Mouse (Mus musculus) G1E (cell line): Measurements from ENCODE around the gene Afap1l2.

Experiments
- CTCF ChIP-seq: IDR thresholded peaks from 2 replicates; pipeline ENCODE4 v1.5.1; 2012; ENCODE audit warnings: low read depth, low read length, inconsistent platforms, mixed read lengths
- GATA1 ChIP-seq: IDR thresholded peaks from 2 replicates; pipeline ENCODE4 v1.6.1; 2012; ENCODE audit warnings: borderline replicate concordance, low read length, inconsistent platforms, mixed read lengths

DNA sequence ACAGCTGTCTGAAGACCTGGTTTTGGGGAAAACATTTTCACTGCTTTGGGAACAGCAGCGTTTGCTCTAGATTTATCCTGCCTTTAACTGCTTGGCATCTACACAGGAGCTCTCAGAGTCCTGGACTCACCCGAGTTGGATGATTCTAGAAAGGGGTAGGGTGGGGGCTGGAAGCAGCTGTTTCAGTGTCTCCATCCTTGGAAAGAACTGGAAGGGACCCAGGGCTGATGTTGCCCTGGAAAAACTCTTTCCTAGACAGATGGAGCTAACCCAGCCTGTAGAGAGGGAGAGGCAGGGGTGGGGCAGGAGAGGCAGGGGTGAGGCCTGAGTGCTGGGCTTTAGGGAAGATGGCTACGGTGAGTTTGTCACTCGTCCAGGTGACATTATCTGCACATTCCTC lies 23.8 kb downstream of the Afap1l2 start:
- no peak for TF ChIP-seq CTCF
- no peak for TF ChIP-seq GATA1
